Mouse (Mus musculus) CD4-positive, CD25-positive, alpha-beta regulatory T cell, adult 4 months (primary cell): ENCODE measurements around the gene Mylk4. TPM values are rescaled to one million over a fixed set of nuclear protein-coding genes. Genes with fewer than 3 reads are reported as not detected.
A peak's percentile ranks its signal among the peaks of the same experiment; 100 is the strongest.

Source experiments
- ATAC-seq: one replicate; pipeline ENCODE4 v1.8.0; 2017
- polyA plus RNA-seq, 2 experiments: library from polyadenylated mRNA; unstranded; fragments of 100-300 nt; shearing (Covaris generic); gene quantifications; one replicate each; pipeline ENCODE4 v1.2.1; 2017

The Mylk4 gene
- polyA plus RNA-seq, 2 experiments from 2014 or later, result not detected

DNA sequence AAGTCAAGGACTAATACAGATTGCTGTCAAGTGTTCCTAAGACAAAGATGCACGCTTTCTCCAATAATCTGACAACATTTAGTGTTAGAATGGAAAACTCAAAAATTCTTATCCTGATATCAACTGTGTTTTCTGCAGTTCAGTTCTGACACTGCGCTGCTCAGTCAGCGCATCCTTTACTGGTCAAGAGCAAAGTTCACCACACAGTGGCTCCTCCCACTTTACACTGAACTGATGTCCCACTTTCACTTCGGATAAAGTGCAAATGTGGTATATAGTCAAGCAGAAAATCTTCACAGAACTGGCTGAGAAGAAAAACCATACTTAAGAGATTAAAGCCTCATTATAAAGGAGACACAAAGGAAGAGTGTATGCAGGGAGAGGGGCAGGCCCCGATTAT lies 11.4 kb upstream of the Mylk4 start:
- ATAC-seq, result no peak

DNA sequence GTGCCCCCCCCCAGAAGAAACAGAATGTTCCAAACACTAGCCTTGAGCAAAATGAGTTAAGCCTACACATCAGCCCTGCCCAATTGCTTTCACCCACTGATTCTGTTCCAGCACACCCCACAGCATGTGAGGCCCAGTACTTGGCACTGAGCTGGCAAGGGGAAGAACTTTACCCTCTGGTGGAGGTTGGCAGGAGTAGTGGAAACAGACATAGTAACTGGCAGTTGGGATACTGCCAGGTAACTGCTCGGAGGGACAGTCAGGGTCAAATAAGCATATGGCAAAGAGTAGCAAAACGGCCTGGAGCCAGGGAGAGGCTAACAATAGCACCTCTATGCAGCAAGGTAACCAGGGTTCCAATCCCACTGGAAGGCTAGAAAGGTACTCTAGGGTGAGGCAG lies 10.9 kb upstream of the Mylk4 start:
- ATAC-seq, result no peak

DNA sequence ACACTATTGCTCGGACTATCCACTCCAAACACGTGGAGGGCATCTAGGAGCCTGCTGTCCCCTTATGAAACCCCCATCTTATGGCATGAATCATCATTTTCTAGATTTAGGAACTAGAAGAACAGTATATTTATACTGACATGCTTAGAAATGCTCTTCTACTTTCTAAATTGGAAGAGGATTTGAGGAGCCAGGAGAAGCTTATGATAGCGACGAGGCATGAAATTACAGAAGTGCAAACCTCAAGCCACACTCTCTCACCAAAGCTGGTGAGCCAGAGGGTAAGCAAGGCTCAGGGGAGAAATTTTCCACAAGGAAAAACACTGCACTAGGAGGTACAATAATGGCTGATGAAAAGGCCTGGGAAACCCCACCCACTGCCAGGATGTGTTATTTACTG lies 6.0 kb upstream of the Mylk4 start:
- ATAC-seq, result no peak

DNA sequence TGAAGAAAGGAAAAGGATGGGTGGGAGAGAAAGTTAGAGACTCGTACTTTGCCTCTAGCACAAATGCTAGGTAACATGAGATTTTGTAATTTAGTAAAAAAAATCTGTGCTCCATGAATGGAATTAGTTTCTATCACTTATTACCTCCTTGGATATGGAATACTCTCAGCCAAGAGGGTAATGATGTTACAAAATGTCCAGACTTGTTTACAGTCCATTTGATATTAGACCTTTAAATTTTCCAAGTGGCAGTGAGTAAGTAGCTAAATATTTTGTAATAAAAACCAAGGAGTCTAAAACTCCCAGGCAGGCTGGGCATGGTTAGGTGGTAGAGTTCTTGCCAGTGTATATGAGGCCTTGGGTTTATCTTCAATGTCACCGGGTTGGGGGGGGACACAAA lies 3.8 kb upstream of the Mylk4 start:
- no peak for ATAC-seq

DNA sequence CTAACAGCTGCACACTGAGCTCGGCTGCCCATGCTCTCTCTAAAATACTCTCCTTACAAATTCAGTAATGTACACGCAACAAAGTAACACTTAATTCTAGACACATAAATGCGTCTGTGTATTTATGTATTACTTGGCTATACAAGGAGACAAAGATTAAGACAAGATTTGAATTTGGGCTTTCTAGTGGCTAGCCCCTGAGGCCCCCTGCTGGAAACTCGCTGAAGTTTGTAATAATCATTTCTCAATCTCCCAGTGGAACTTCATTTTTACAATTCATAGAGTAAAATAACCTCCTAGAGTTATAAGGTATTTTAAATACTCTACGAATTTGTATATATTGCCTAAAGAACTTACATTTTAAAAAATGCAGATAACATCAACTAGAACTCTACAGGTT lies 699 bp downstream of the Mylk4 start:
- ATAC-seq, result no peak

DNA sequence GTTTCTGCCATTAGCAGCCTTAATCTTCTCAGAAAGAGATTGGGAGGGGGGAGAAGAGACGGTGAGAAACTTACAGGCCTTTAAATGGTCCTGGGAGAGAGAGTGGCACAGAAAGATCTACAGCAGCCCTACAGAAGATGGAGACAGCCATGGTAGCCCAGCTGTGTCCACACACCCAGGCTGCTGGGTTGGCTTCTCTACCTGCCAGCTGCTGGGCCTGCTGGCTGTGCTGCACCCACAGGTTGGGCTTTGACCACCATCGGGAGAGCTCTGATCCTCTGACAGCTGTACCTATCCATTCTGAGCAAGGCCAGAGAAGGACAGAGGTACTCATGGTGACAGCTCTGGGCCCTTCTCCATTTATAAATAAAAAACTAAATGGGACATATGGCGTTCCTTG lies 4.9 kb downstream of the Mylk4 start:
- no peak for ATAC-seq

DNA sequence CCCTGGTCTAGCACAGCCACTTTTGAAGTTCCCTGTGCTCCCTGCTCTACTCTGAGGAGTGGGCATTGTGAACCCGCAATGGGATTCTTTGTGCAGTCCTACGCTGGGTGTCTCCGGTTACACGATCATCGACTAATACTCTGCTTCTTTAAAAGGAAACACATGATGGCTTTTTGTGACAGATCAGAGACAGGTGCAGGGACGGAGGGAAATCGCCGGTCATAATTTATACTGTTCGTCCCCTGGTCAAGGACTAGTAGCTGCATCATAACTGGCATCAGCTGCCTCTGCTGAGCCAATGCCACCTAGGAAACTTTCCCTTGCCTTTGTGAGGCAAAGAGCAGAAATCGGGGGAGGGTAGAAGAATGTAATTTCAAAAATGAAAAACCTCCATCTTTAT lies 7.4 kb downstream of the Mylk4 start:
- no peak for ATAC-seq

DNA sequence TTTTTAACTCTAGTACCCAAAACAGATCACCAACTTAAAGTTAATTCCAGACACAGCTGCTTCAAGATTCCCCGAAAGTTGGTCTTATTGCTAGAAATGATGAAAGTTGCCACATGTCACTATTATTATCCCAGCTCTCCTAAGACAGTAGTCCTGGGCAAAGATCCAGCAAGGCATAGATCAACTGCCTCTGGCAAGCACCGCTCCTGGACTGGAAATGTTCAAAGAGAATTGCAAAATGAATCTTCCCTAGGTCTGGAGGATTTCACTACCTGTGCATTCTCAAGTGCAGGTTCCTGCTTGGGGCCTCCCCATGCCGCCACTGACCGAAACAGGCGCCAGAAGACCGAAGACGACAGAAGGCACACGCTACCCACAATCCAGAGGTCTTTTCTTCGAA lies 7.9 kb downstream of the Mylk4 start:
- ATAC-seq, result no peak

DNA sequence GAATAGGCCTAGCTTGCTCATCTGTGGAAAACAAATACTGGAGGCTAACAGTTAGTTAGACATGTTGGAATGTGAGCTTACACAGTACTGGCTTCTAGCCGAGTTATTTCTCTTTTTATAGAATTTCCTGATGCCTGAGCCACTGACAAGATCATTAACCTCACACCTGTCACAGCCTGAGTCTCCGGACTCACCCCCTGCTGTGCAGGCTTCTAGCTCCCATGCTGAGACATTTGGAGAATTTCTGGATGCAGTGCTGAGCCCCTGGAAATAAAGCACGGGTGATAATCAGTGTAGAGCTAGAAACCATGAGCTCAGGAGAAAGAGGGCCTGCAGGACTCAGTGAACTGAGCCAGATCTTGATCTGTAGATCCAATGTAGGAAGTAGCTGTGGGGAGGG lies 13.8 kb downstream of the Mylk4 start:
- ATAC-seq, result no peak

DNA sequence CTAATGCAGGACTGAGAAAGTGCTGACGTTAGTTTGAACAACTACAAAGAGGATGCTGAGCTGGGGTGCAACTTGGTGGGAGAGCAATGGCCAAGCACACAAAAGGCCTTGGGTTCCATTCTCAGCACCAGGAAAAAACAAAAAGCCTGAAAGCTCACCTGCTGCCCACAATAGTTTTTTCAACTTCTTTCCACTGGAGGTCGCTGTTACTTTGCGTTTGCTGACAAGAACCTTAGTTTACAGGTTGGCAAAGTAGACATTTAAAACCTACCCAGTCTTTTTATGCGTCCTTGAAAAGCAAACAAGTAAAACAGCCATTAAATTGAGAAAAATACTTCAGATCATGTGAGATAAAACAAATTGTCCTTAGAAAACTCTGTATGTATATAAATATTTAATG lies 15.7 kb downstream of the Mylk4 start:
- no peak for ATAC-seq

DNA sequence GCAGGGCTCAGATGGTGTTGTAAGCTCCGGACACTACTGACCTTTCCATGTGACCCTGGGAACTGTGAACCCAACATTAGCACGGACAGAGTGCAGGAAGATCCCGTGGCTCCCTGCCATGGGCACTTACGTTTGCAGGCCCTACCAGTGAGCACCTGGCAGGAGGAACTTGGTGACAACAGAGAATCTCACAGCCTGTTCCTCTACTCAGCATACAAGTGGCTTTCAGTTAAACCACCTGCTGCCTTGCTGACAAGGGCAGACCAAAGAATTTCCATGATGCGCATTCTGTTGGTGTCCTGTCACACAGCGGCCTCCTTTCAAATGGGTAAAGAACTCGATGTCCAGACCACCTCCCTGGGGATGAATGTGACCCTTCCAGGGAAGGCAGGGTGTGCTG lies 19.3 kb downstream of the Mylk4 start:
- no peak for ATAC-seq

DNA sequence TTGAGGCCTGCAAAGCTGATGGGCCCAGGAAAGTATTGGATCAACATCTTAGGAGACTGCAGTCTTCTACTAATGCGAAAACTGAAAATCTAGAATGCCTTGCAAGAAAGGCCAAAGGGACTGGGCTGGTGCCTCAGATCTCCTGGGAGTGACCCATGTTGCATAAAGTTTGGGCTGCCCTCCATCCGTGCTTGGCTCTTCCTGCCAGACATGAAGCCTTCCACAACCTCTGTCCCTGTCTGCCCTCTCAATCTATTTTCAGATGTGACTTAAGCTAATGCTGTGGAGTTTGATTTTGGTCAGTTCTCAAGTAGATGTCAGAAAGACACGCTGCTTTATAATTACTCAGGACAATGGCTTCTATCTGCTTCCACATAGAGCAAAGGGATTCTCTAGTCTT lies 20.6 kb downstream of the Mylk4 start:
- ATAC-seq, result no peak

DNA sequence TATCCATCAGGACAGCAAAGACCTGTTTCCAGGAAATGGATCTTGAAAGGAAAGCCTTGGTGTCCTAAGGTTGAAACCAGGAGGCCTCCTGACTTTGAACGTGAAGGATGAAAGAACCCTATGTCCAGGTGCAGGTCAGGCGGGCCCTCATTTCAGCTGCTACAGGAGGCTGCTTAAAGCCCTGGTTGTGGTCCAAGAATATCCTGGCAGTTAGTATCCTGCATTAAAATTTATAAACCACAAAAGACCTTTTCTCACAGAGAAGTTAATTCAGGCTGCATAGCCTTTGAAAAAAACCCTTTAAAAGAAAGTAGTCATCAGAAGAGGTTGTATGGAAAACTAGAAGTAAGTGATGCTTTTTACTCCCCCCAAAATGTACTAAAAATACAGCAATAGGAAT lies 23.0 kb downstream of the Mylk4 start:
- no peak for ATAC-seq

DNA sequence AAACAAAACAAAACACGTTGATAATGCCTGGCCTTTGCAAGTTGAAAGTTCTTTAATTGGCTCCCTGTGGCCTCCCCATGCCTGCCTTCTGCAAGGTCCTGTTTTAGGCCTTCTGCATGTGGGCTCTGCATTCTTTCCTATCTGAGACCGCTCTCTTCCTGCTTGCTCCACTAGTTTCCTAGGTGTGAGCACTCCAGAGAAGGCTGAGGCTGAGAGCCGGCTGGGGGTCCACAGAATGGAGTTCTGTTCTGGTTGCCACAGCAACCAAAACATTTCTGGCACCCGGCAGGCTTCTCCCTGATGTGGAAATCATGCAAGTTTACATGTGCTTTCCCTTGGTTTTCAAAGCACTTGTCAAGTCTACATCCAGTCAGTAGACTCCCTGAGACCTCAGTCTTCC lies 24.7 kb downstream of the Mylk4 start:
- ATAC-seq, result no peak

DNA sequence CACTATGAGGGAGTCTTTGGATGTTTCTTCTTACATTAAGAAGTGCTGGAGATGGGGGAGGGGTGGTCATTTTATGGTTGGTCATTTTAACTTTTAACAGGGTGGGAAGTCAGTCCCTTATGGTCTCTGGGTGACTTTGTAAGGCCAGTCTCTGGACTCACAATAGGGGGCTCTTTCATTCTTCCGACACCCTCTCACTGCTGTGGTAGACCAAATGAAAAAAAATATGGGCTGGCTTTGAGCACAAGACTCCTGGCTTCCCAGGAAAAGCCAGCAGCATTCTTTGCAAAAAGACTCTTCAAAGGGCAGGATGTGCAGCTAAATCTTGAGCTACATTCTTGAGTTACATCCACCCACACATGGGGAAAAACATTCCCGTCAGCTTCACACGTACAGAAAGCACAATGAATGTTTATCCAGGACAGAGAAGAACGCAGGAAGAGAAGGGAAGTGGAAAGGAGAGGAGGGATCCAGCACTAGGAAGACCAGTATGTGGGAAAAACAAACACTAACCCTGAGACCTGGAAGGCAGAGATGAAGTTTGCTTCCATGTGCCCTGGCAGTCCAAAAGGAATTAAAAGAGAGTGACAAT lies 31.6 kb downstream of the Mylk4 start:
- ATAC-seq, result no peak

DNA sequence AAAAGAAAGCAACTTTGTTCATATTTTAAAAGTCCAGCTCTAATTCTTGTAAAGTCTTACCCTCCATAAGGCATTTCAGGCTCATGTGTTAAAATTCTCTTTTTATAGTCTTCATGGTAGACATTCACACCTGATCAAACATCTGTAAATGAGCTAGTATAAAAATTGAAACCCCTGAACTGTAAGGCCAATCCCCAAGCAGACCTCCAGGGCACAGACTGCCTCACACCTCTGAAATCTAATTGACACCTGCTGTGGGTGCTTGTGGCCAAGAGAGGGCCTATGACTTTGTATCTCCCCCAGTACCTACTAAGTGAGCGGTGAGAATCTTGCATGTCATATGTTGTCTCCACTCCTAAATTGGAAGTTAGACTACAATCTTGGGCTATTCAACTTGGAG lies 33.2 kb downstream of the Mylk4 start:
- ATAC-seq, result no peak

DNA sequence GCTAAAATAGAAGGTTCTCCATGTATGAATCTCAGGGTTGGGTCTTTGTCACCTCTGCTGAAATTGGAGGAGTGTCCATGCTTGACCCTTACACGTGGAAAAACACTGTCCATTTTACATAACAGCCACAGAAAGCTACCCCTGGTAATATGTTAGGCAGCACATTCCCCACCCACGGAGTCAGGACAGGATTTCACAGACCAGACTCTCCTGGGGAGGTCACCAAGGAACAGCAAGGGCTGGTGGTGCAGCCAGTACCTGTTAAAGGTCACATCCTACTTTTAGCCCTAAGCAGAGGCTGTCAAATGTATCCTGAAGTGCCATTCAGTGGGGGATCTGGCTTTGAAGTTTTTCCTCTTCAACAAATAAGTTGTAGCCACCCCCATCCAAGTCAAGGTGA lies 35.3 kb downstream of the Mylk4 start:
- no peak for ATAC-seq

DNA sequence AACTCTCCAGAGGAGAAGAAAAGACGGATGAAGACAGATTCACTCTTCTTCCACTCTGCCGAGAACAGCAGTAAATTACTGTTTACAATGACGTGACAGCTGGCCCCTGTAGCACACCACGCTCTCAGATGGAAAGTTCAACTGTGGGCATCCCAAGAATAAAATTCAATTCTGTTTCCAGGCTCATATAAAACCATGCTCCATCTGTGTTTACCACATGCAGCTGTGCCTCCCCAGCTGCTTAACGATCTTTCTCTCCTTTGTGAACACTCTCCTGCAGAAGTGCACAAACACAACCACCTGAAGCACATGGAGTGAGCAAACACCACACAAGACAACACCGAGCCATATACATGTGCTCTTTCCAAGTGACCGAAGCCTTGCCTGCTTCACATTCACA lies 42.6 kb downstream of the Mylk4 start:
- no peak for ATAC-seq

DNA sequence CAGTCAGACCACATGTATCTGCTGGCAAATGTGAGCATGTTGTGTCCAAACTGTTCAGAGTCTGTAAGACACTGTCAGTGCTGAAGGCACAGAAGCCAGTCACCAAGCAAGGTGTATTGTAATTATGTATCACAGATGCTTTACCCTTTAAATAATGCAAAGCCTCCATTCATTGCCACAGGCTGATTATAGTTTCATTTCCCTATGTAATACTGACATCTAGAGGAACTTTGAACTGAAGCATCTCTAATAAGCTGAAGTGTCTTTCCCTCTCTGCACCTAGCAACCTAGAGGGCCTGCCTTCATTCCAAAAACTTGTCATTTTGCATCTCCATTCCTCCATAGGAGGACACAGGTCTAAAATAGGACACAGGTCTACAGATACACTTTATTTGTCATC lies 52.5 kb downstream of the Mylk4 start:
- ATAC-seq, result peak; percentile 70

DNA sequence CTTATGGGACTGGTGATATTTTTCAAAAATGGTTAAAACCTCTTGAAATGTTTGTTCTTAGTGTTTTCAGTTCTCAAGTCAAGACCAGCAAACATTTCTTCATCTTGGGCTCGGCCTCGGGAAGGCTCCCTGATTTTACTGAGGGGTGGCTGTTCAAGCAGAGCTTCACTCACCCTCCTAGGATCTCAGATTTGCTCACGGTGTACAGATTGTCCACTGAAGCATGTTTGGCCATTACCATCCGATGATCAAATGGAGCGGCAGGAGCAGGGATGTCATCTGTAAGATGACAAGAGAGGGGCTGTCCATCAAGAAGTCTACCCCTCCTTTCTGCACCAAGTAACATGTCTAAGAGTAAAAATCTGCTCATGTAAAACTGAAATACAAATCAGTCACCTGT lies 59.1 kb downstream of the Mylk4 start:
- no peak for ATAC-seq

DNA sequence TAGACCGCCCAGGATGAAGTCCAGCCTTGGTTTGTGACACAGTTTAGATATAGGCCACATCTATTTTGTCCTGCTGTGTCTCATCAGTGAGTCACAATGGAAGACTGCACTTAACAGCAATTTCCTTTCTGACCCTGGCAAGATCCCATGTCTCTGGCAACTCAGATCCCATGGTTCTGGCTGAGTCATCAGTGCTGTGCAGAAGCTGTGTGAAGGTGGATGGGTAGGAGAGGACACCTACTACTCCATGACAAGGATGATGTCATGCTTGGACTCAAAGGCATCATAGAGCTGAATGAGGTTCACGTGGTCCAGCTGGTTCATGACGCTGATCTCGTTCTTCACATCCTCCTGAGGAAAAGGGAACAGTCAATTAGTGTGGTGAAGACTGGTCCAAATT lies 62.0 kb downstream of the Mylk4 start:
- ATAC-seq, result no peak

DNA sequence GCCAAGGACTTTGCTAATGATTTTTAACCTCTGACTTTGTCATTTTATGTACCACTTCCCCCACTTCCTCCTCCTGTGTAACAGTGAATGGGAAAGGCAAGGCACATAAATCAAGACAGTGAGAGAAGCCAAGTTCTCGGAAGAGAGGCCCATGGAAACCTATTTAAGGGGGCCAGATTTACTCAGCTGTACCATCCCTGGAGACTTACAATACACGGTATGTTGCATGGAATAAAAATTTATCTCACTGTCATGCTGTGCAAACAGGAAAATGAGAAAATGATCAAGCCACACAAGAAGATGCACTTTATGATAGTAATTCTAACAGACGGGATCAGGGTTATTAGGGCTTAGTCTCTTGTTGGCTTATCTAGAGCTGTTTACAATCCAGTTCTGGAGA lies 64.5 kb downstream of the Mylk4 start:
- ATAC-seq, result no peak

DNA sequence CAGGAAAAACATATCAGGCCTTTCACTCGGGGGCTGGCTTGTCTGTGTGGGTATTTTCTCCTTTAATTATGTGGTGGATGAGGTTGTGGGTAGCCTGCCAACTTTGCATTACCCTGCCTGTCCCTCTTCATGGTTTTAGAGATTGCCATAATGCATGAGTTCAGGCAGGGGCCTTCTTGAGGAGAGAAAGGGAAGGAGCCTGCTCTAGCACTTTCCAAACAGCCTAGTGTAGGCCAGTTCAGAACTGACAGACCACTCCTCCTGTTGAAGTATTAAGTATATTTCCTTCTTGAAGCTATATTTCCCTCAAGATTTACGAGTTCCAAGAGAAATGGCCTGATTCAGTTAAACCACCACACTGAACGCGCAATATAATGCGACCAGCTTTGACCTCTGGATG lies 66.0 kb downstream of the Mylk4 start:
- ATAC-seq, result no peak

DNA sequence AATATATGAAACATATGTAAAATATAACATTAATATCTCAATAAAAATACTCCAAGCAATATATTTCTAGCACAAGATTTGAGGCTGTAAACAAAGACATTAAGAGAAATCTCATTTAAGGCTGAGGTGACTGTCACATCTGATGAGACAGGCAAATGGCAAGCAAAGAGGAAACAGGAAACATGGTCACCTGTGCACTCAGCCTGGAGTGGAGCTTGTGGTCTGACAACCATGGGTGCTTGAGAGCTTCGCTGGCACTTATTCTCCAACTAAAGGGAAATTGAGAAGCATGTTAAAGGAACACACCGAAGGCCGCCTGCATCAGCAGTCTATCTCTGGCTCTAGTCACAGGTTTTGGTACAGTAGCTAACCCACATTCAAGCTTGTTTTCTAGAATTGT lies 71.2 kb downstream of the Mylk4 start:
- ATAC-seq, result peak; percentile 56

DNA sequence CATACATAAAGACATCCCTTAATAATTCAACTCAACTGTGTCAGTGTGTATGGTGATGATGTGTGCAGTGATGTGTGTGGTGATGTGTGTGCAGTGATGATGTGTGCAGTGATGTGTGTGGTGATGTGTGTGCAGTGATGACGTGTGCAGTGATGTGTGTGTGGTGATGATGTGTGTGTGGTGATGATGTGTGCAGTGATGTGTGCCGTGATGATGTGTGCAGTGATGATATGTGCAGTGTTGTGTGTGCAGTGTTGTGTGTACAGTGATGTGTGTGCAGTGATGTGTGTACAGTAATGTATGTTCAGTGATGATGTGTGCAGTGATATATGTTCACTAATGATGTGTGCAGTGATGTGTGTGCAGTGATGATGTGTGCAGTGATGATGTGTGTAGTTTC lies 75.9 kb downstream of the Mylk4 start:
- no peak for ATAC-seq
